18 mouse cellular contexts compared by ENCODE assay signal in the genomic region with DNA sequence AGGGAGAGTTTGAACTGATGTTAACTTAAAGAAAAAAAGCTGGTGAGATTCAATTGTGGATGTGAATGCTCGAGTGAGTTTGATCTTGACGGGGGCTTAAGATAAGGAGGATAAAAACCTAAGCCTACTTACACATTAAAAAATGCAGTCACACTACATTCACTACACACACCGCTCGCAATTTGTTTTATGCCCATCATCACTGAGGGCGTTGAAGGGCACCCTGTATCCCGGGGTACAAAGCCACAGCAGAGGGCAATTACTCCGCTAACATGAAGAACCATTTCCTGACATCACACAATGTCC.
"Had no signal": no experiment of that assay in that cellular context is flagged by ENCODE, and none has a peak within 500 bp of the region (broad histone marks: within the 10 kb centered on the region; RNA-seq: fewer than 3 reads in every experiment).

No protein-coding gene starts in this region.

- H3K36me3 ChIP-seq: liver, embryonic 13.5 days; liver, embryonic 15.5 days; lung, embryonic 15.5 days; neural tube, embryonic 12.5 days had no signal

- H3K27me3 ChIP-seq: liver, embryonic 13.5 days; lung, embryonic 15.5 days; megakaryocyte, embryonic 14.5 days; neural tube, embryonic 12.5 days had no signal

- H3K4me1 ChIP-seq: liver, embryonic 13.5 days; megakaryocyte, embryonic 14.5 days had no signal

- H3K4me2 ChIP-seq: liver, embryonic 11.5 days; liver, embryonic 13.5 days; liver, embryonic 15.5 days; lung, embryonic 15.5 days; neural tube, embryonic 12.5 days had no signal

- H3K4me3 ChIP-seq: liver, embryonic 13.5 days; liver, embryonic 15.5 days; lung, embryonic 15.5 days; megakaryocyte, embryonic 14.5 days; neural tube, embryonic 12.5 days had no signal

- H3K27ac ChIP-seq: liver, embryonic 13.5 days; liver, embryonic 15.5 days; lung, embryonic 15.5 days; macrophage; neural tube, embryonic 12.5 days had no signal

- DNase-seq: liver, embryonic 13.5 days; liver, postnatal 0 days; lung, adult 2 months; lung, postnatal 14 days; lung, postnatal 36 days; right cerebral cortex, postnatal 14 days; right cerebral cortex, postnatal 4 days; spleen, adult 18-20 months; thymus, adult 18-20 months; thymus, postnatal 14 days; thymus, postnatal 36 days had no signal

- H3K9ac ChIP-seq: liver, embryonic 13.5 days; liver, embryonic 15.5 days; liver, postnatal 0 days; lung, embryonic 15.5 days; neural tube, embryonic 12.5 days had no signal

- H3K9me3 ChIP-seq: liver, embryonic 13.5 days; liver, embryonic 15.5 days; lung, embryonic 15.5 days; megakaryocyte, embryonic 14.5 days; neural tube, embryonic 12.5 days had no signal

- ATAC-seq: liver, postnatal 0 days; lung, postnatal 0 days had no signal
